Mouse (Mus musculus) neural tube, embryonic 11.5 days (tissue): Measurements from ENCODE around the gene Adam11. TPM values are rescaled to one million over a fixed set of nuclear protein-coding genes. Genes with fewer than 3 reads are reported as not detected.
A peak's percentile ranks its signal among the peaks of the same experiment; 100 is the strongest.

ENCODE experiments used
- ATAC-seq: fragments of 200-750 bp; cut with Nextera tagmentation; 2 replicates; pipeline ENCODE4 v1.8.0; 2017; ENCODE audit warnings: moderate number of reproducible peaks, mild to moderate bottlenecking, moderate TSS enrichment, moderate library complexity; ENCODE audit not compliant: insufficient read depth, low FRiP score, low TSS enrichment
- DNase-seq: peaks from one replicate; pipeline ENCODE4 v3.0.0-alpha.2; 2015; ENCODE audit warnings: low spot score
- H3K27ac ChIP-seq: fragments of 300-500 bp; sonication (generic); 2 replicates; pipeline ENCODE4 v1.5.1; 2014; ENCODE audit warnings: low read depth, mild to moderate bottlenecking, low read length
- H3K27me3 ChIP-seq: fragments of 300-500 bp; sonication (generic); 2 replicates; pipeline ENCODE4 v1.6.1; 2014; ENCODE audit warnings: mild to moderate bottlenecking, low read length, mixed read lengths; ENCODE audit not compliant: control insufficient read depth, insufficient read depth
- H3K36me3 ChIP-seq: fragments of 300-500 bp; sonication (generic); 2 replicates; pipeline ENCODE4 v1.6.1; 2014; ENCODE audit warnings: mild to moderate bottlenecking, low read length, moderate library complexity, mixed read lengths; ENCODE audit not compliant: control insufficient read depth, insufficient read depth
- H3K4me1 ChIP-seq: fragments of 300-500 bp; sonication (generic); 2 replicates; pipeline ENCODE4 v1.6.1; 2014; ENCODE audit warnings: low read length, mixed read lengths; ENCODE audit not compliant: control insufficient read depth, insufficient read depth
- H3K4me2 ChIP-seq: fragments of 300-500 bp; sonication (generic); 2 replicates; pipeline ENCODE4 v1.6.1; 2014; ENCODE audit warnings: low read depth, mild to moderate bottlenecking, moderate library complexity
- H3K4me3 ChIP-seq: fragments of 300-500 bp; sonication (generic); 2 replicates; pipeline ENCODE4 v1.5.1; 2014; ENCODE audit warnings: low read depth, low read length
- H3K9ac ChIP-seq: fragments of 300-500 bp; sonication (generic); 2 replicates; pipeline ENCODE4 v1.6.1; 2014; ENCODE audit warnings: mild to moderate bottlenecking, low read length
- H3K9me3 ChIP-seq: fragments of 300-500 bp; sonication (generic); 2 replicates; pipeline ENCODE4 v1.6.1; 2016; ENCODE audit warnings: low read length; ENCODE audit not compliant: control insufficient read depth
- WGBS: fragments of 180-500 bp; shearing (Covaris S2); extraction: QIAGEN DNeasy Blood & Tissue Kit; methylation state at CpG from one replicate; pipeline ENCODE4 v1.1.7; 2014; 5-methylcytosine and 5-hydroxymethylcytosine counted together
- polyA plus RNA-seq: library from polyadenylated mRNA; unstranded; fragments of >200 nt; fragmentation: Nextera tagmentation; extraction: Ambion mirVana; gene quantifications from 2 replicates; pipeline ENCODE4 v1.2.1, GENCODE M21; 2014

Gene Adam11
- polyA plus RNA-seq, 1 experiment from 2014 or later = 23.2 TPM

GRCm38 (mm10) chr11:102771916-102772714 is 10.9 kb downstream of the Adam11 start:
- H3K4me2 ChIP-seq = no peak overlapping the region
- no peaks in the 10 kb centered on the region for H3K27me3 ChIP-seq
- DNase-seq = no peak
- no peak overlapping the region for H3K27ac ChIP-seq
- peak overlapping the region; percentile 22; the same call in 1 of the 2 replicates for H3K9ac ChIP-seq
- WGBS = 31% methylated on average over 16 of the region's 16 CpGs
- no peak for ATAC-seq
- peaks cover 35% of the 10 kb centered on the region for H3K4me1 ChIP-seq
- no peaks in the 10 kb centered on the region for H3K36me3 ChIP-seq
- H3K4me3 ChIP-seq = no peak overlapping the region
- H3K9me3 ChIP-seq = no peaks in the 10 kb centered on the region

- ATAC-seq (no peak), DNase-seq (no peak)
- Histone ChIP-seq H3K4me1 (peaks cover 35% of the 10 kb centered on the region), H3K9ac (no peak overlapping the region), H3K4me3 (no peak overlapping the region), H3K27me3 (no peaks in the 10 kb centered on the region), H3K36me3 (no peaks in the 10 kb centered on the region), H3K27ac (no peak overlapping the region), H3K4me2 (no peak overlapping the region), H3K9me3 (no peaks in the 10 kb centered on the region)
- WGBS = 69% methylated on average over 18 of the region's 18 CpGs
These were observed 11.8 kb downstream of the Adam11 start for GRCm38 (mm10) chr11:102772771-102773700.

- no peaks in the 10 kb centered on the region for H3K36me3 ChIP-seq
- peak overlapping the region; percentile 50 for H3K4me3 ChIP-seq
- H3K4me1 ChIP-seq = peaks cover 35% of the 10 kb centered on the region
- peak; percentile 94 for DNase-seq
- whole genome bisulfite sequencing = under 1% methylated on average over 45 of the region's 46 CpGs
- H3K9me3 ChIP-seq = no peaks in the 10 kb centered on the region
- peak overlapping the region; percentile 86 for H3K9ac ChIP-seq
- H3K27ac ChIP-seq = peak overlapping the region; percentile 91
- peak overlapping the region; percentile 99 for H3K4me2 ChIP-seq
- peak; percentile 67 for ATAC-seq
- H3K27me3 ChIP-seq = no peaks in the 10 kb centered on the region
These were observed 12.7 kb downstream of the Adam11 start for GRCm38 (mm10) chr11:102773713-102774611.

GRCm38 (mm10) chr11:102774621-102775141 is 13.4 kb downstream of the Adam11 start:
- ATAC-seq (peak; percentile 79), DNase-seq (peak; percentile 86)
- 3% methylated on average over 25 of the region's 25 CpGs for WGBS
- Histone ChIP-seq H3K4me2 (peak overlapping the region; percentile 99), H3K4me3 (peak overlapping the region; percentile 50), H3K4me1 (peaks cover 35% of the 10 kb centered on the region), H3K27ac (peak overlapping the region; percentile 91), H3K36me3 (no peaks in the 10 kb centered on the region), H3K9me3 (no peaks in the 10 kb centered on the region), H3K27me3 (no peaks in the 10 kb centered on the region), H3K9ac (peak overlapping the region; percentile 86)

GRCm38 (mm10) chr11:102777598-102777997 is 16.4 kb downstream of the Adam11 start:
- peak; percentile 76 for DNase-seq
- WGBS = 44% methylated on average over 21 of the region's 21 CpGs
- 0 out of 2 replicates have a peak overlapping the region, but pooled peaks have one; percentile 6 for H3K27ac ChIP-seq
- peak overlapping the region; percentile 27 for H3K4me2 ChIP-seq
- H3K4me1 ChIP-seq = peaks cover 12% of the 10 kb centered on the region
- H3K9me3 ChIP-seq = no peaks in the 10 kb centered on the region
- H3K4me3 ChIP-seq = no peak overlapping the region
- no peaks in the 10 kb centered on the region for H3K36me3 ChIP-seq
- H3K27me3 ChIP-seq = no peaks in the 10 kb centered on the region
- H3K9ac ChIP-seq = 0 out of 2 replicates have a peak overlapping the region, but pooled peaks have one; percentile 23
- ATAC-seq = no peak

GRCm38 (mm10) chr11:102778165-102778564 is 16.9 kb downstream of the Adam11 start:
- H3K27ac ChIP-seq = no peak overlapping the region
- 0 out of 2 replicates have a peak overlapping the region, but pooled peaks have one; percentile 23 for H3K9ac ChIP-seq
- no peak overlapping the region for H3K4me3 ChIP-seq
- H3K4me2 ChIP-seq = peak overlapping the region; percentile 27
- DNase-seq (no peak), ATAC-seq (no peak)
- WGBS = 43% methylated on average over 14 of the region's 14 CpGs
- H3K36me3 ChIP-seq = no peaks in the 10 kb centered on the region
- no peaks in the 10 kb centered on the region for H3K9me3 ChIP-seq
- H3K4me1 ChIP-seq = peaks cover 7% of the 10 kb centered on the region
- no peaks in the 10 kb centered on the region for H3K27me3 ChIP-seq

- 44% methylated on average over 5 of the region's 5 CpGs for WGBS
These were observed 17.4 kb downstream of the Adam11 start for GRCm38 (mm10) chr11:102778597-102778996.

More at GRCm38 (mm10) chr11:102778597-102778996, 17.4 kb downstream of the Adam11 start:
- H3K4me3 ChIP-seq = no peak overlapping the region
- peaks cover 6% of the 10 kb centered on the region; the same call in 1 of the 2 replicates for H3K4me1 ChIP-seq
- no peaks in the 10 kb centered on the region for H3K27me3 ChIP-seq
- no peak overlapping the region for H3K4me2 ChIP-seq
- H3K9ac ChIP-seq = no peak overlapping the region
- ATAC-seq = no peak
- no peak overlapping the region for H3K27ac ChIP-seq
- no peaks in the 10 kb centered on the region for H3K9me3 ChIP-seq
- H3K36me3 ChIP-seq = no peaks in the 10 kb centered on the region
- no peak for DNase-seq
